Mouse (Mus musculus): ENCODE results near the gene Prkaa1.

DNA sequence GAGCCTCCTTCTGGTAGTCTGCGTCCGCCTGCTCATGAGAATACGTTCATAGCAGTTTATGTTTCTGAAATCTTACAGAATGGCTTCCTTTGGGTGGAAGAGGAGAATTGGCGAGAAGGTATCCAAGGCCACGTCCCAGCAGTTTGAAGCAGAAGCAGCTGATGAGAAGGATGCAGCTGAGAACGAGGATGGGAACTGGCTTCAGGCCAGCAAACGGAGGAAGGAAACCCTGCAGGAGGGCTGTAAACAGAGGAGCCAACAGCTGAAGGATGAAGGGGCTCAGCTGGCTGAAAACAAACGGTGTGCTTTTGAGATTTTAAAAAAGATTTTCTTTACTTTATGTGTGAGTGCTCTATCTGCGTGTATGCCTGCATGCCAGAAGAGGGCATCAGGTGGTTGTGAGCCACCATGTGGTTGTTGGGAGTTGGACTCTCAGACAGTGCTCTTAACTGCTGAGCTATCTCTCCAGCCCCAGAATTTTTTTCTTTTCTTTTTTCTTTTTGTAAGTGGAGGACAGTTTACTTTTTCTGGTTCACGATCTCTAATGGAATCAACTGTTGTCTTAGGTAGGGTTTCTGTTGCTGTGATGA, 45.9 kb downstream of the Prkaa1 start:
- TF ChIP-seq CTCF (IDR thresholded peaks at IDR 0.05) (peak; percentile 41), EP300 (IDR thresholded peaks at IDR 0.05) (no peak)

Data from lung, postnatal 0 days (tissue).